Mouse (Mus musculus) MEL (cell line): ENCODE measurements at regions not wholly inside any gene's neighbourhood (a gene's known extent, or its start where the extent isn't known, plus 50 kb on each side); places are given as distances from the start of the nearest gene placed in this dataset.

Experiments used
- DNase-seq: peaks from one replicate; pipeline ENCODE4 v3.0.0; 2011; ENCODE audit warnings: low read depth, low spot score
- H3K27ac ChIP-seq: 2 replicates; pipeline ENCODE4 v1.5.1; 2012; ENCODE audit warnings: low read depth, mild to moderate bottlenecking, control low read depth, low read length, moderate library complexity; ENCODE audit not compliant: control insufficient read depth
- H3K27me3 ChIP-seq, 2 experiments: fragments of 150-350 bp in 1 of 2; sonication (generic) in 1 of 2; 2 replicates each; pipeline ENCODE4 v1.6.1; 2012; ENCODE audit warnings: low read length in 2 of 2, mild to moderate bottlenecking in 2 of 2, improper control_type of control experiment in 1 of 2, moderate library complexity in 1 of 2; ENCODE audit not compliant: insufficient read depth in 2 of 2, control insufficient read depth in 1 of 2
- H3K36me3 ChIP-seq, 2 experiments: 2 replicates each; pipeline ENCODE4 v1.6.1; 2012 to 2014; ENCODE audit warnings: low read length in 2 of 2, improper control_type of control experiment in 1 of 2, inconsistent platforms in 1 of 2, mild to moderate bottlenecking in 1 of 2; ENCODE audit not compliant: insufficient read depth in 2 of 2, control insufficient read depth in 1 of 2
- H3K4me1 ChIP-seq, 2 experiments: fragments of 150-350 bp in 1 of 2; sonication (generic) in 1 of 2; 2 replicates each; pipeline ENCODE4 v1.6.1; 2012; ENCODE audit warnings: low read length in 2 of 2, improper control_type of control experiment in 1 of 2, mild to moderate bottlenecking in 1 of 2; ENCODE audit not compliant: insufficient read depth in 2 of 2, control insufficient read depth in 1 of 2
- H3K4me3 ChIP-seq, 2 experiments: fragments of 150-350 bp in 1 of 2; sonication (generic) in 1 of 2; 2 replicates each; pipeline ENCODE4 v1.5.1; 2012; ENCODE audit warnings: low read depth in 2 of 2, low read length in 2 of 2, mild to moderate bottlenecking in 2 of 2, moderate library complexity in 2 of 2, control low read depth in 1 of 2, improper control_type of control experiment in 1 of 2; ENCODE audit not compliant: control insufficient read depth in 1 of 2, insufficient read depth in 1 of 2
- H3K79me2 ChIP-seq: 2 replicates; pipeline ENCODE4 v1.6.1; 2012; ENCODE audit warnings: mild to moderate bottlenecking, low read length, moderate library complexity; ENCODE audit not compliant: control insufficient read depth, poor library complexity, insufficient read depth
- H3K9ac ChIP-seq: 2 replicates; pipeline ENCODE4 v1.6.1; 2012; ENCODE audit warnings: low read depth, mild to moderate bottlenecking, control low read depth, low read length, moderate library complexity; ENCODE audit not compliant: control insufficient read depth, poor library complexity, severe bottlenecking
- H3K9me3 ChIP-seq: fragments of 150-350 bp; sonication (generic); replicated peaks from 2 replicates; pipeline ENCODE4 v1.6.1; 2012; ENCODE audit warnings: mild to moderate bottlenecking, low read length, improper control_type of control experiment, moderate library complexity; ENCODE audit not compliant: insufficient read depth
- CTCF ChIP-seq, 3 experiments: IDR thresholded peaks in 2 of 3; conservative IDR thresholded peaks in 1 of 3; 2 replicates each; pipeline ENCODE4 v1.5.1; 2011 to 2012; ENCODE audit warnings: low read length in 3 of 3, low read depth in 2 of 3, mild to moderate bottlenecking in 2 of 3, improper control_type of control experiment in 1 of 3, inconsistent platforms in 1 of 3, mixed read lengths in 1 of 3, moderate library complexity in 1 of 3; ENCODE audit not compliant: control insufficient read depth in 1 of 3, insufficient read depth in 1 of 3, poor library complexity in 1 of 3, severe bottlenecking in 1 of 3
- E2F4 ChIP-seq: IDR thresholded peaks from 2 replicates; pipeline ENCODE4 v1.6.1; 2011; ENCODE audit warnings: low read depth, low read length, improper control_type of control experiment, borderline replicate concordance
- ELF1 ChIP-seq: IDR thresholded peaks from 2 replicates; pipeline ENCODE4 v1.6.1; 2014; ENCODE audit warnings: low read depth, mild to moderate bottlenecking, inconsistent platforms, low read length, improper control_type of control experiment, moderate library complexity
- GABPA ChIP-seq: IDR thresholded peaks from 2 replicates; pipeline ENCODE4 v1.6.1; 2012; ENCODE audit warnings: low read depth, mild to moderate bottlenecking, inconsistent platforms, low read length, improper control_type of control experiment, moderate library complexity
- MAFK ChIP-seq: IDR thresholded peaks from 2 replicates; pipeline ENCODE4 v1.6.1; 2011; ENCODE audit warnings: low read depth, mild to moderate bottlenecking, low read length, improper control_type of control experiment, borderline replicate concordance
- MAZ ChIP-seq: IDR thresholded peaks from 2 replicates; pipeline ENCODE4 v1.6.1; 2012; ENCODE audit warnings: low read depth, mild to moderate bottlenecking, inconsistent platforms, low read length, improper control_type of control experiment
- MXI1 ChIP-seq: IDR thresholded peaks from 2 replicates; pipeline ENCODE4 v1.6.1; 2011; ENCODE audit warnings: mild to moderate bottlenecking, low read depth, low read length, improper control_type of control experiment
- MYB ChIP-seq: IDR thresholded peaks from 2 replicates; pipeline ENCODE4 v1.6.1; 2011; ENCODE audit warnings: mild to moderate bottlenecking, low read depth, low read length, improper control_type of control experiment
- MYC ChIP-seq: IDR thresholded peaks from 2 replicates; pipeline ENCODE4 v1.6.1; 2011; ENCODE audit warnings: low read depth, mild to moderate bottlenecking, low read length, improper control_type of control experiment, moderate library complexity
- NRF1 ChIP-seq: IDR thresholded peaks from 2 replicates; pipeline ENCODE4 v1.6.1; 2014; ENCODE audit warnings: low read depth, mild to moderate bottlenecking, inconsistent platforms, low read length, improper control_type of control experiment, moderate library complexity; ENCODE audit not compliant: poor library complexity, insufficient read depth, severe bottlenecking
- POLR2A ChIP-seq, 2 experiments: IDR thresholded peaks; 2 replicates each; pipeline ENCODE4 v1.6.1; 2011 to 2012; ENCODE audit warnings: low read length in 2 of 2, mild to moderate bottlenecking in 2 of 2, control low read depth in 1 of 2, improper control_type of control experiment in 1 of 2, low read depth in 1 of 2, moderate library complexity in 1 of 2; ENCODE audit not compliant: control insufficient read depth in 1 of 2, insufficient read depth in 1 of 2, poor library complexity in 1 of 2
- SIN3A ChIP-seq: IDR thresholded peaks from 2 replicates; pipeline ENCODE4 v1.6.1; 2012; ENCODE audit warnings: low read length, improper control_type of control experiment, inconsistent platforms
- SMC3 ChIP-seq: IDR thresholded peaks from 2 replicates; pipeline ENCODE4 v1.6.1; 2011; ENCODE audit warnings: low read depth, low read length, improper control_type of control experiment
- TAL1 ChIP-seq: IDR thresholded peaks from 2 replicates; pipeline ENCODE4 v1.6.1; 2012; ENCODE audit warnings: mild to moderate bottlenecking, inconsistent platforms, low read length, moderate library complexity, mixed read lengths
- UBTF ChIP-seq: IDR thresholded peaks from 2 replicates; pipeline ENCODE4 v1.6.1; 2012; ENCODE audit warnings: low read depth, mild to moderate bottlenecking, inconsistent platforms, low read length, improper control_type of control experiment, moderate library complexity, borderline replicate concordance; ENCODE audit not compliant: insufficient read depth
- USF1 ChIP-seq: IDR thresholded peaks from 2 replicates; pipeline ENCODE4 v1.6.1; 2014; ENCODE audit warnings: low read depth, mild to moderate bottlenecking, inconsistent platforms, low read length, improper control_type of control experiment, moderate library complexity
- ZC3H11A ChIP-seq: IDR thresholded peaks from 2 replicates; pipeline ENCODE4 v1.6.1; 2012; ENCODE audit warnings: low read depth, mild to moderate bottlenecking, inconsistent platforms, low read length, improper control_type of control experiment
- ZKSCAN1 ChIP-seq: IDR thresholded peaks from 2 replicates; pipeline ENCODE4 v1.6.1; 2012; ENCODE audit warnings: low read depth, mild to moderate bottlenecking, inconsistent platforms, low read length, improper control_type of control experiment, moderate library complexity
- ZMIZ1 ChIP-seq: IDR thresholded peaks from 2 replicates; pipeline ENCODE4 v1.6.1; 2012; ENCODE audit warnings: low read depth, mild to moderate bottlenecking, inconsistent platforms, low read length, improper control_type of control experiment, moderate library complexity
- ZNF384 ChIP-seq: IDR thresholded peaks from 2 replicates; pipeline ENCODE4 v1.6.1; 2012; ENCODE audit warnings: low read depth, mild to moderate bottlenecking, inconsistent platforms, low read length, improper control_type of control experiment

GRCm38 (mm10) chr2:74099671-74100372 lies 188.7 kb upstream of the Atp5g3 start (continued):
- no peak for TF ChIP-seq MYC
- TF ChIP-seq, all 39 proteins: peak for 0

DNA sequence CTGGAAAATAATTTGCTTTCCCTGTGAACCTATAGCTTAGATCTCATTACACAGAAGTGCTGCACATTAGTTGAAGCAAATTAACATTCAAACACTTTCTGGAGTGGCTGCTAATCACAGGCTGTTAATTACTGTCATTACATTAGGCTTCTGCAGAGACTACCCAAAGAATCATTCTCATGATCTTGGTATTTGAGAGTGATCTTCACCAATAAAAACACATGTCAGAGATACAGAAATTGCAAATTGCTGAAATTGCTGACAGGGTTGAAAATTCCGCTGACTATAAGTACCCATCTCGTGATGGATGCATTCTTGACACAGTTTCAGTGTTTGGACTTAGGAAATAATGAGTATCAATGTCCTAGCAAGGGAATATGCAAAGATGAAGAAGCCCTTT lies 185.7 kb upstream of the Atp5g3 start:
- Histone ChIP-seq H3K9ac (no peak overlapping the region), H3K27me3 (peaks cover 0 to 3% of the 10 kb centered on the region in 2 experiments; a peak in 1 of 4 replicates)
- no peak for TF ChIP-seq USF1
- TF ChIP-seq GABPA = no peak
- TF ChIP-seq SMC3 = no peak
- no peak for TF ChIP-seq ZC3H11A
- TF ChIP-seq E2F4 = no peak
- no peak for TF ChIP-seq NRF1
- TF ChIP-seq MYC = no peak
- no peak for TF ChIP-seq MXI1
- no peak for TF ChIP-seq CTCF (IDR thresholded peaks at IDR 0.05 in 2 of 3, conservative IDR thresholded peaks at IDR 0.05 in 1 of 3; ENCODE audit: control insufficient read depth in 1 of 3, insufficient read depth in 1 of 3, low read depth in 2 of 3, low read length in 3 of 3, poor library complexity in 1 of 3, severe bottlenecking in 1 of 3)
- TF ChIP-seq SIN3A = no peak
- TF ChIP-seq TAL1 = no peak
- no peak for TF ChIP-seq ELF1
- no peak for TF ChIP-seq ZKSCAN1
- no peak for TF ChIP-seq MAZ
- no peak for TF ChIP-seq MAFK
- TF ChIP-seq POLR2A (IDR thresholded peaks at IDR 0.05; ENCODE audit: control insufficient read depth in 1 of 2, insufficient read depth in 1 of 2, low read depth in 1 of 2, low read length in 2 of 2, poor library complexity in 1 of 2) = no peak
- no peak for TF ChIP-seq ZNF384
- TF ChIP-seq ZMIZ1 = no peak
- TF ChIP-seq UBTF = no peak
- TF ChIP-seq MYB = no peak
- TF ChIP-seq, all 39 proteins: peak for 0
- Histone ChIP-seq H3K79me2 (no peaks in the 10 kb centered on the region), H3K9me3 (no peaks in the 10 kb centered on the region), H3K4me1 (no peaks in the 10 kb centered on the region), H3K36me3 (no peaks in the 10 kb centered on the region), H3K27ac (no peak overlapping the region), H3K4me3 (no peak overlapping the region)
- no peak for DNase-seq
